Mouse (Mus musculus) hindbrain, embryonic 14.5 days (tissue): Measurements from ENCODE around the gene Slc16a4. TPM values are rescaled to one million over a fixed set of nuclear protein-coding genes. Genes with fewer than 3 reads are reported as not detected.
"Not testable (repeated sequence)": the region's sequence is repeated elsewhere in the genome, so short reads cannot be mapped to it uniquely, and the experiment has no call there.

Experiments
- ATAC-seq: fragments of 200-750 bp; cut with Nextera tagmentation; 2 replicates; pipeline ENCODE4 v1.8.0; 2017; ENCODE audit warnings: moderate number of reproducible peaks, mild to moderate bottlenecking, moderate TSS enrichment, moderate library complexity; ENCODE audit not compliant: low FRiP score
- DNase-seq: peaks from one replicate; pipeline ENCODE4 v3.0.0-alpha.2; 2015; ENCODE audit warnings: low spot score
- H3K27ac ChIP-seq: fragments of 300-500 bp; sonication (generic); 2 replicates; pipeline ENCODE4 v1.5.1; 2014; ENCODE audit warnings: mild to moderate bottlenecking, moderate library complexity
- H3K27me3 ChIP-seq: fragments of 300-500 bp; sonication (generic); 2 replicates; pipeline ENCODE4 v1.6.1; 2014; ENCODE audit warnings: mild to moderate bottlenecking, low read length, mixed read lengths; ENCODE audit not compliant: control insufficient read depth, insufficient read depth
- H3K36me3 ChIP-seq: fragments of 300-500 bp; sonication (generic); replicated peaks from 2 replicates; pipeline ENCODE4 v1.6.1; 2014; ENCODE audit not compliant: control insufficient read depth, insufficient read depth
- H3K4me1 ChIP-seq: fragments of 300-500 bp; sonication (generic); replicated peaks from 2 replicates; pipeline ENCODE4 v1.6.1; 2014; ENCODE audit warnings: antibody characterized with exemption, low read length, mixed read lengths; ENCODE audit not compliant: control insufficient read depth, insufficient read depth
- H3K4me2 ChIP-seq: fragments of 300-500 bp; sonication (generic); replicated peaks from 2 replicates; pipeline ENCODE4 v1.6.1; 2014; ENCODE audit warnings: mild to moderate bottlenecking, moderate library complexity
- H3K4me3 ChIP-seq: fragments of 300-500 bp; sonication (generic); replicated peaks from 2 replicates; pipeline ENCODE4 v1.5.1; 2014; ENCODE audit warnings: mild to moderate bottlenecking, low read length
- H3K9ac ChIP-seq: fragments of 300-500 bp; sonication (generic); 2 replicates; pipeline ENCODE4 v1.6.1; 2014
- H3K9me3 ChIP-seq: fragments of 300-500 bp; sonication (generic); 2 replicates; pipeline ENCODE4 v1.6.1; 2016; ENCODE audit warnings: low read length; ENCODE audit not compliant: control insufficient read depth
- WGBS: fragments of 180-500 bp; shearing (Covaris S2); extraction: QIAGEN DNeasy Blood & Tissue Kit; methylation state at CpG from one replicate; pipeline ENCODE4 v1.1.7; 2014; 5-methylcytosine and 5-hydroxymethylcytosine counted together
- polyA plus RNA-seq: library from polyadenylated mRNA; unstranded; fragments of >200 nt; fragmentation: Nextera tagmentation; extraction: Ambion mirVana; gene quantifications from 2 replicates; pipeline ENCODE4 v1.2.1, GENCODE M21; 2014

Slc16a4 gene
- polyA plus RNA-seq, 1 experiment from 2014 or later: 2.5 TPM

GRCm38 (mm10) chr3:107278479-107279269 lies 12.4 kb upstream of the Slc16a4 start, which contains the start of gene Lamtor5:
Gene Lamtor5 (plus strand): TSS chr3:107278858.
- H3K4me3 ChIP-seq: peak within 1 kb of the TSS; percentile 86
- H3K36me3 ChIP-seq: peaks cover 16% of the 10 kb centered on the region
- DNase-seq (peak; percentile 93), ATAC-seq (peak; percentile 91)
- peak within 1 kb of the TSS; percentile 80 for H3K9ac ChIP-seq
- peak within 1 kb of the TSS; percentile 83 for H3K4me2 ChIP-seq
- H3K27me3 ChIP-seq: no peaks in the 10 kb centered on the region
- 4% methylated on average over 43 of the region's 43 CpGs for WGBS
- H3K9me3 ChIP-seq: no peaks in the 10 kb centered on the region
- peaks cover 14% of the 10 kb centered on the region; the same call in 1 of the 2 replicates for H3K4me1 ChIP-seq
- no peak within 1 kb of the TSS for H3K27ac ChIP-seq

DNA sequence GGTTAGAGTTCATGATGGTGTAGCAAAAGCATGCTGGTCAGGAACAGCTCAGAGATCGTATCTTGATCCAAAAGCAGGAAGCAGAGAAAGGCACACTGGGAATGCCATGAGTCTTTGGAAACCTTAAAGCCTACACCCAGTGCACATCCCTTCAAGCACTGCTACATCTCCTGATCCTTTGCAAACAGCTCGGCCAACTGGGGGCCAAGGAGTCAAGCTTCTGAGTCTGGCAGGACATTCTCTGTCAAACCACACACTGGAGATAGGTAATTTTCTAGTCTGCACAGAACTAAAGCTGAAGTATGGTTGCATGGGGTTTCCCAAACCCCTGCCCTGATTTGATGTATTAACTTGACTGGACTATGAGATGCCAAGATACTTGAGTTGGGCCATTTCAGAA lies 4.9 kb upstream of the Slc16a4 start:
- no peak overlapping the region for H3K4me2 ChIP-seq
- no peak for ATAC-seq
- 90% methylated on average over 2 of the region's 2 CpGs for WGBS
- H3K36me3 ChIP-seq: peaks cover 29% of the 10 kb centered on the region
- no peak overlapping the region for H3K27ac ChIP-seq
- H3K4me1 ChIP-seq: no peaks in the 10 kb centered on the region
- H3K4me3 ChIP-seq: no peak overlapping the region
- no peaks in the 10 kb centered on the region for H3K9me3 ChIP-seq
- H3K9ac ChIP-seq: no peak overlapping the region
- no peak for DNase-seq
- H3K27me3 ChIP-seq: no peaks in the 10 kb centered on the region

- ATAC-seq: no peak
- Histone ChIP-seq H3K4me2 (no peak overlapping the region), H3K27me3 (no peaks in the 10 kb centered on the region), H3K36me3 (peaks cover 27% of the 10 kb centered on the region), H3K4me1 (no peaks in the 10 kb centered on the region), H3K9me3 (no peaks in the 10 kb centered on the region), H3K27ac (no peak overlapping the region), H3K4me3 (no peak overlapping the region), H3K9ac (no peak overlapping the region)
- DNase-seq: no peak
These were observed 3.7 kb upstream of the Slc16a4 start for GRCm38 (mm10) chr3:107287346-107287745.

DNA sequence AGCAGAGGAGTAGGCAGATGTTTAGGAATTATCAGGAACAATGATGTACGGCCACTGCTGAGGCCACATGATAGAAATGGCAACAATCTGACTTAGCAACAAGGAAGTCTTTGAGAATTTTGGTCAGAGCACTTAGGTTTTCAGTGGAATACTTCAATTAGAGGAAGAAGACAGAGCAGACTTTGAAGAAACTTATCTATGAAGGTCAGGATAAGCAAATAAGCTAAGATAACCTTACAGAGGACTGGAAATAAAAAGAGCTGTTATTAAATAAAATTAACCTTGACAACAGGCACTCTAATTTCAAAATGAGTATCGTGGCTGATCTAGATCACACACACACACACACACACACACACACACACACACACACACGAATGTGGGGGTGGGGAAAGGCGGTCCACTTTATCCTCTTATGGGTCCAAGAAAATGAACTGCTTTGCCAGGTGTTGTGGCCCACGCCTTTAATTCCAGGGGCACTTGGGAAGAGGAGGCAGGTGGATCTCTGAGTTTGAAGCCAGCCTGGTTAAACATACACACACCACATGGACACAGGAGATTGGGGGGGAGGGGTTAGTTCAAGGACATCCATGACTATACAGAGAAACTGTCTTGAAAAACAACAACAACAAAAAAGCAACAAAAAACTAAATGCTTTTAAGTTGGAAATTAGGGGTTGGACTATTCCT lies 4.8 kb downstream of the Slc16a4 start:
- Histone ChIP-seq H3K4me3 (no peak overlapping the region), H3K9ac (no peak overlapping the region), H3K9me3 (no peaks in the 10 kb centered on the region), H3K36me3 (no peaks in the 10 kb centered on the region), H3K4me1 (no peaks in the 10 kb centered on the region), H3K27me3 (no peaks in the 10 kb centered on the region), H3K27ac (no peak overlapping the region), H3K4me2 (no peak overlapping the region)
- DNase-seq: no peak
- WGBS: 88% methylated on average over 5 of the region's 5 CpGs
- no peak for ATAC-seq

DNA sequence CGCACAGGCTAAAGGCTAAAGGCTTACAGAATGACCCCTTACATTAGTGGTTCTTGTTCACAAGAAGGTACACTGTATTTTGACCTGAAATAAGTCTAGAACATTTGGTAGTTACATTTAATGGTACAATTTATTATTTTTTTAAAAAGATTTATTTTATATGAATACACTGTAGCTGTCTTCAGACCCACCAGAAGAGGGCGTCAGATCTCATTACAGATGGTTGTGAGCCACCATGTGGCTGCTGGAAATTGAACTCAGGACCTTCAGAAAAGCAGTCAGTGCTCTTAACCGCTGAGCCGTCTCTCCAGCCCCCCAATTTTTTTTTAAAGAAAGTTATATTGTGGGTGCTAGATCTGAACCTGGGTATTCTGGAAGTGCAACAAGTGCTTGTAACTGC lies 5.9 kb downstream of the Slc16a4 start:
- H3K27me3 ChIP-seq, H3K9me3 ChIP-seq, H3K27ac ChIP-seq, H3K9ac ChIP-seq, H3K4me2 ChIP-seq, DNase-seq, H3K4me1 ChIP-seq, ATAC-seq, H3K4me3 ChIP-seq, H3K36me3 ChIP-seq: not testable (repeated sequence)
- WGBS: 76% methylated on average over 4 of the region's 4 CpGs

DNA sequence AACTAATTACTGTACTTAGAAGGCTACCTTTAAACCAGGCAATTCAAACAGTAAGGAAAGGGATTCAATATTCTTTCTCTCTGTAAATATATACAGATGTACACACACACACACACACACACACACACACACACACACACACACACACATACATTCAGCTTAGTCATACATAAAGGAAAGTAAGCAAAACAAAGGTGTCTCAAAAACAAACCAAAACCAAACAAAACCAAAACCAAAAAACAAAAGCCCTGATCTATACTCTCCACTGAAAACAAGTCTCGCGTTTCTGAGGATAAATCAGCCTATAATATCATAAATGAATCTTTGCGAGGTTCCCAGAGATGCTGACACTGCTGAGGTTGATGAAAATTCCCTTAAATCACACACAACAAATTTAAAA lies 26.3 kb downstream of the Slc16a4 start:
- Histone ChIP-seq H3K9me3 (no peaks in the 10 kb centered on the region), H3K4me3 (no peak overlapping the region), H3K4me1 (peaks cover 4% of the 10 kb centered on the region; the same call in 1 of the 2 replicates), H3K36me3 (no peaks in the 10 kb centered on the region; the same call in 1 of the 2 replicates), H3K9ac (no peak overlapping the region), H3K27ac (no peak overlapping the region), H3K27me3 (no peaks in the 10 kb centered on the region), H3K4me2 (no peak overlapping the region)
- ATAC-seq (no peak), DNase-seq (no peak)
- 89% methylated on average over 3 of the region's 3 CpGs for WGBS

- WGBS: 90% methylated on average over 2 of the region's 2 CpGs
- Histone ChIP-seq H3K27ac (no peak overlapping the region), H3K4me2 (no peak overlapping the region), H3K4me3 (no peak overlapping the region), H3K27me3 (no peaks in the 10 kb centered on the region), H3K9me3 (no peaks in the 10 kb centered on the region), H3K4me1 (peaks cover 31% of the 10 kb centered on the region), H3K9ac (no peak overlapping the region), H3K36me3 (peaks cover 26% of the 10 kb centered on the region)
- ATAC-seq (no peak), DNase-seq (no peak)
These were observed 30.1 kb downstream of the Slc16a4 start for GRCm38 (mm10) chr3:107321141-107321540.

- Histone ChIP-seq H3K4me1 (peaks cover 31% of the 10 kb centered on the region), H3K27ac (no peak overlapping the region), H3K36me3 (peaks cover 27% of the 10 kb centered on the region), H3K4me3 (no peak overlapping the region), H3K9ac (no peak overlapping the region), H3K27me3 (no peaks in the 10 kb centered on the region), H3K4me2 (no peak overlapping the region), H3K9me3 (no peaks in the 10 kb centered on the region)
- ATAC-seq (no peak), DNase-seq (no peak)
These were observed 30.7 kb downstream of the Slc16a4 start for GRCm38 (mm10) chr3:107321776-107322175.

- no peak overlapping the region for H3K27ac ChIP-seq
- peaks cover 52% of the 10 kb centered on the region for H3K36me3 ChIP-seq
- no peak overlapping the region for H3K4me3 ChIP-seq
- no peaks in the 10 kb centered on the region for H3K9me3 ChIP-seq
- ATAC-seq (no peak), DNase-seq (no peak)
- H3K4me1 ChIP-seq: peaks cover 52% of the 10 kb centered on the region
- H3K4me2 ChIP-seq: no peak overlapping the region
- 100% methylated on average over 1 of the region's 1 CpGs for WGBS
- H3K27me3 ChIP-seq: no peaks in the 10 kb centered on the region
- no peak overlapping the region for H3K9ac ChIP-seq
These were observed 35.4 kb downstream of the Slc16a4 start for GRCm38 (mm10) chr3:107326442-107326841.
